Mouse (Mus musculus) lung, postnatal 0 days (tissue): Measurements from ENCODE around the gene Rufy3.

Source experiments
- CTCF ChIP-seq: IDR thresholded peaks from 2 replicates; pipeline ENCODE4 v1.5.1; 2016; ENCODE audit warnings: antibody characterized with exemption, mild to moderate bottlenecking
- EP300 ChIP-seq: IDR thresholded peaks from 2 replicates; pipeline ENCODE4 v1.6.1; 2016; ENCODE audit warnings: antibody characterized with exemption, mild to moderate bottlenecking, control low read depth

- no peak for TF ChIP-seq CTCF
- TF ChIP-seq EP300, result no peak
Measured at GRCm38 (mm10) chr5:88663875-88664274, 99.0 kb downstream of the Rufy3 start.
